Mouse (Mus musculus) left cerebral cortex, adult 2 months (tissue): ENCODE measurements at regions not wholly inside any gene's neighbourhood (a gene's known extent, or its start where the extent isn't known, plus 50 kb on each side); places are given as distances from the start of the nearest gene placed in this dataset.

Experiments used
- DNase-seq, 2 experiments: peaks; one replicate each; pipeline ENCODE4 v3.0.0; 2021 to 2022; ENCODE audit warnings: low spot score in 2 of 2, mixed read lengths in 1 of 2; ENCODE audit errors: extremely low spot score in 1 of 2
- H3K27ac ChIP-seq: fragments of 200-600 bp; 2 replicates; pipeline ENCODE4 v1.8.1; 2022
- H3K4me3 ChIP-seq: fragments of 200-600 bp; 2 replicates; pipeline ENCODE4 v1.8.1; 2022
- CTCF ChIP-seq: fragments of 200-600 bp; IDR thresholded peaks from 2 replicates; pipeline ENCODE4 v1.8.1; 2022; ENCODE audit warnings: antibody characterized with exemption, mild to moderate bottlenecking, moderate library complexity
- intact Hi-C: fragments of 180-260 bp; cut with DNase I; formaldehyde crosslinking; loops from one replicate; pipeline ENCODE4 v1.15.1; 2025

DNA sequence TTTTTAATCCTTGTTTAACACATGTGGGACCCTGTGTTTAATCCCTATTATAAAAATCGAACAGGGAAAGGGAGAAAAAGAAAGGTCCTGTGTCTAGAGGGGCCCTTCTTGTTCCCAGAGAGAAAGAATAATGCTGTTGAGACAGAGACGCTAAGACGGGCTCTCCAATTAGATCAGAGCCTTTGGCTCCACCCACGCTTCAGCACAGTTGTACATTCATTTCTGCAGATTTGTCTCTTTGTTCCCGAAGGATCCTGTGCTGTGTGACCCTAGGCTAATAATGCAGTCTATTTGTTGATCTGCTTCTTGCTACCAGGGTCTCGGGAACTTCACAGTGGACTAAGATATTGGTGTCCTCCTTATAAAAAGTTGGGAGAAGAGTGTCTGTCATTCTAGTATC, 92.0 kb downstream of the Cdc5l start:
- no peak overlapping the region for H3K27ac ChIP-seq
- H3K4me3 ChIP-seq: no peak overlapping the region
- intact Hi-C loops: no loop called here
- no peak for TF ChIP-seq CTCF
- no peak for DNase-seq

- no peak for TF ChIP-seq CTCF
- no peak overlapping the region for H3K4me3 ChIP-seq
- H3K27ac ChIP-seq: no peak overlapping the region
- intact Hi-C loops: no loop called here
- DNase-seq: no peak
Observed at GRCm38 (mm10) chr17:45340851-45341250, 92.7 kb downstream of the Cdc5l start.

DNA sequence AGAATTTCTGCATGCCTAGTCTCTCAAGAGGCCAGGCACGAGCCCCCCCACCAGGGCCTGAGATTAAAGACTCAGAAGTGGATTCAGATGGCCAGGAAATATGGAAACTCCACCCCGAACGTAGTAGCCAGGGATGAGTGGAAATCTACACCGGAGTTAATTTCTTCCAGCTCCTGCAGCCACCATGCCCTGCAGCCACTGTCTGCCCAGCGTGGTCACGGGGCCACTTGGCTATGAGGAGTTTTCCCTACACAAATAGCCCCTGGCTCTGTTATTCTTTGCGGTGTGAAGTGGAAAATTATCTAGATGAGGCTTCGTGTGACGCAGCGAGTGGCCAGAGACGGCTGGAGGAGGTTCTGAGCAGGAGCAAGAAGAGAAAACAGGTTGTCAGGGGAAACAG, 94.3 kb downstream of the Cdc5l start:
- H3K27ac ChIP-seq: no peak overlapping the region
- intact Hi-C loops: no loop called here
- DNase-seq: no peak
- no peak overlapping the region for H3K4me3 ChIP-seq
- TF ChIP-seq CTCF: no peak

DNA sequence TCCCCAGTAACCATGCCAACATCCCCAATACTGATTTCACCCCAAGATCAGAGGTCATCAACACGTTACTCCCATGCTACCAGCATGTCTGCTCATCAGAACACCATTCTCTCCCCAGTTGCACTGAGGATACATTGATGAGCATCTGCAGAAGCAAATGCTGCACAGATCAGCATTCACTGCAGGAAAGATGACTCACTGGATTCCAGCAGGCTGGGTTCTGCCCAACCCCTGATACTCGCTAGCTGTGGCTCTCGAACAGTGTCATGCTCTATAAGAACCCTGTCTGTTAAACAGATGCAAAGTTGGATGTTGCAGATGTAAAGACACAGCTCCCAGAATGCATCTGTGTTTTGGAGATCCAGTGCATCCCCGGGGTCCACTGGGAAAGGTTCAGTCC, 95.5 kb downstream of the Cdc5l start:
- no peak for TF ChIP-seq CTCF
- no peak for DNase-seq
- intact Hi-C loops: no loop called here
- no peak overlapping the region for H3K4me3 ChIP-seq
- H3K27ac ChIP-seq: no peak overlapping the region

- intact Hi-C loops: no loop called here
- TF ChIP-seq CTCF: no peak
- Histone ChIP-seq H3K27ac (no peak overlapping the region), H3K4me3 (no peak overlapping the region)
- DNase-seq: no peak
Observed at GRCm38 (mm10) chr17:45335586-45336151, 97.9 kb downstream of the Cdc5l start.

DNA sequence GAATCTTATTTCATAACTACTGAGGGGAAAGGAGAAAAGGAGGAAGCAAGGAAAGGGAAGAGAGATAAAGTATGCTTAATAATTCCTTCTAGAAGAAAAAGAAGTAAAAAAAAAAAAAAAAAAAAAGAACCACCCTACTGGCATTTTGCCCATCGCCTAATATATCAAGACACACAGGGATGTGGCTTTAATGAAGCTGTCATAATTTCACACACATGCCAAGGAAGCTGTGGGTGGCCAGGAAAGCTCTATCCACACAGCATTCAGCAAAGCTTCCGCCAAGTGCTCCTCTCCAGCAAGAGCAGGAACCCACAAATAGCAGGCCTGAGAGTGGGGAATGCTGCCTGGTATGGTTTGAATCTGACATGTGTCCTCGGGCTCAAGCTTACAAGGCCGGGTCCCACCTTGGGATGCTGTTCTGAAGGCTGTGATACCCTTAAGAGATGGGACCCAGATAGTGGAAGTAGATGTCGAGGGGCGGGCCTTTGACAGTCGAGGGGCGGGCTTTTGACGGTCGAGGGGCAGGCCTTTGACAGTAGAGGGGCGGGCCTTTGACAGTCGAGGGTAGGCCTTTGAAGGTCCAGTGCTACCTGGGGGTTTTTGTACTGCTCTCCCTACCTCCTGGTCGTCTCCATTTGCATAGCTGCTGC, 98.7 kb downstream of the Cdc5l start:
- peak in 1 of 2 experiments; percentile 33 for DNase-seq
- intact Hi-C loops: no loop called here
- no peak for TF ChIP-seq CTCF
- no peak overlapping the region for H3K27ac ChIP-seq
- no peak overlapping the region for H3K4me3 ChIP-seq

- H3K4me3 ChIP-seq: no peak overlapping the region
- no peak for TF ChIP-seq CTCF
Observed at GRCm38 (mm10) chr17:45332321-45332720, 101.2 kb downstream of the Cdc5l start.

GRCm38 (mm10) chr17:45329241-45329640, 104.3 kb downstream of the Cdc5l start:
- Histone ChIP-seq H3K27ac (no peak overlapping the region), H3K4me3 (no peak overlapping the region)
- DNase-seq: no peak
- intact Hi-C loops: no loop called here
- no peak for TF ChIP-seq CTCF

More at GRCm38 (mm10) chr17:45332321-45332720, 101.2 kb downstream of the Cdc5l start:
- no peak overlapping the region for H3K27ac ChIP-seq
- no peak for DNase-seq
- intact Hi-C loops: no loop called here

DNA sequence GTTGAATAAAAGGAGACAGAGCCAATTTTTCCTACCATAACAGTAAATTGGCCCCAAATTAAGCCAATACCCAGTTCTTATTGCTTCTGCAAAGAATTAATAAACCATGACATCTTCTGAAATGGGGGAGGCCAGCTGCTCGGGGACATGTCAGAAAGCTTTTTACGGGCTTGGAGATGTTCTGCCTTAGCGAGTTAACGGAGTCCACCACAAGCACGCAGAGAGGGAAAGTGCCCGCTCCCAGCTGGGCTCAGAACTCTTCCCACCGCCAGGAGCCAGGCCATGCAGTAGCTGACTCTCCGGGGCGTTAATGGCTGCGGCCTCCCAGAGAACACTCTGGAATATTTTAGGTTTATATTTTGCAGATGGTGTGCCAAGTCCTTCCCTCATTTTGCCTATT, 106.8 kb downstream of the Cdc5l start:
- TF ChIP-seq CTCF: no peak
- H3K4me3 ChIP-seq: no peak overlapping the region
- no peak overlapping the region for H3K27ac ChIP-seq
- intact Hi-C loops: no loop called here
- no peak for DNase-seq

- intact Hi-C loops: no loop called here
- DNase-seq: no peak
- no peak overlapping the region for H3K27ac ChIP-seq
- H3K4me3 ChIP-seq: no peak overlapping the region
- TF ChIP-seq CTCF: no peak
Observed at GRCm38 (mm10) chr17:45326173-45326572, 107.4 kb downstream of the Cdc5l start.

- no peak for TF ChIP-seq CTCF
- no peak overlapping the region for H3K27ac ChIP-seq
- DNase-seq: no peak
- intact Hi-C loops: no loop called here
- no peak overlapping the region for H3K4me3 ChIP-seq
Observed at GRCm38 (mm10) chr17:45322842-45323241, 110.7 kb downstream of the Cdc5l start.

DNA sequence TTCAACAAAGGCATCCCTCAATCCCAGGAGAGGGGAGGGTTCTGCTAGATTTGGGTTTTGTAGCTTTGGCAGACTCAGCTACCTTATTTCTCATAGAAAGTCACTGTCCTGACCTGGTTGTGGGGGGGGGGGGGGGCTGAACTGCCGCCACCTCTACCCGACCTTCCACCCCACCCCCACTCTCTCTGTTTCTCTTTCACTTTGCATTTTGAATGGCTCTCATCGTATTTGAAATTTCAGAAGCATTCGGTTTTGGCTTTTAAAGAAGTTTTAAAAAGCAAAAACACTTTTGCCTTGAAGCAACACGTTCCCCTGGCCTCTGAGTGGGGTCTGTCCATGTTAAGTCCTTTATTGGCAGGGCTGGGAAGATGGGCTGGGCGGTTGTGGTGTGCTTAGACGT, 113.5 kb downstream of the Cdc5l start:
- Histone ChIP-seq H3K27ac (no peak overlapping the region), H3K4me3 (no peak overlapping the region)
- no peak for DNase-seq
- intact Hi-C loops: no loop called here
- no peak for TF ChIP-seq CTCF
